Mouse (Mus musculus) forebrain, embryonic 10.5 days (tissue): ENCODE data around the gene Msh6. TPM values are rescaled to one million over a fixed set of nuclear protein-coding genes. Genes with fewer than 3 reads are reported as not detected.
"Not testable (repeated sequence)": the region's sequence is repeated elsewhere in the genome, so short reads cannot be mapped to it uniquely, and the experiment has no call there.

ENCODE experiments used
- DNase-seq: peaks from one replicate; pipeline ENCODE4 v3.0.0-alpha.2; 2017; ENCODE audit warnings: low spot score; ENCODE audit errors: extremely low spot score
- H3K27ac ChIP-seq: fragments of 300-500 bp; sonication (generic); 2 replicates; pipeline ENCODE4 v1.5.1; 2016; ENCODE audit warnings: mild to moderate bottlenecking
- H3K27me3 ChIP-seq: fragments of 300-500 bp; sonication (generic); 2 replicates; pipeline ENCODE4 v1.6.1; 2016; ENCODE audit warnings: mild to moderate bottlenecking; ENCODE audit not compliant: poor library complexity, severe bottlenecking
- H3K36me3 ChIP-seq: fragments of 300-500 bp; sonication (generic); replicated peaks from 2 replicates; pipeline ENCODE4 v1.6.1; 2016; ENCODE audit warnings: mild to moderate bottlenecking, moderate library complexity
- H3K4me1 ChIP-seq: fragments of 300-500 bp; sonication (generic); 2 replicates; pipeline ENCODE4 v1.6.1; 2016
- H3K4me3 ChIP-seq: fragments of 300-500 bp; sonication (generic); 2 replicates; pipeline ENCODE4 v1.5.1; 2016; ENCODE audit warnings: mild to moderate bottlenecking, moderate library complexity
- H3K9me3 ChIP-seq: fragments of 300-500 bp; sonication (generic); 2 replicates; pipeline ENCODE4 v1.6.1; 2016; ENCODE audit warnings: mild to moderate bottlenecking, moderate library complexity
- WGBS: fragments of 180-500 bp; shearing (Covaris S2); methylation state at CpG from one replicate; pipeline ENCODE4 v1.1.7; 2016; 5-methylcytosine and 5-hydroxymethylcytosine counted together
- polyA plus RNA-seq: library from polyadenylated mRNA; unstranded; fragments of >200 nt; fragmentation: Nextera tagmentation; extraction: Ambion mirVana; gene quantifications from 2 replicates; pipeline ENCODE4 v1.2.1, GENCODE M21; 2016

Msh6 gene
- polyA plus RNA-seq, 1 experiment from 2014 or later: 111 TPM

DNA sequence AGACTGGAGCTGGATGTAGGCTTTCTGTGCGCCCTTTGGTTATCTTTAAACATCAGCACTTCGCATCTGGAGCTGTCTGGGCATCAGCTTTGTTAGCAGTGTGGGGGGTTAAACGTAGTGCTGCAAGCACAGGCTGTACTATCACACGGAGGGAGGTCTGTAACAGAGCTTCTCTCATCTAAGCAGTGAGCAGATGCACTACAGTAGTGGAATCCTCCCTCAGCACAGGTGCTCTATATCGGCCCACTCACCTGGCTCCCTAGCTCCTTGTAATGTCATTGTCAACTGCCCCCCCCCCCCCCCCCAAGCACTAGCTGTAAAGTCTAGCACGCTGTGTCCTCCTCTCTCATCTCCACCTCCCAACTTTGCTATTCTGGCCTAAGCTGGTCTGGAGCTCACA is 12.6 kb downstream of the Msh6 start:
- Histone ChIP-seq H3K27ac (no peak overlapping the region), H3K27me3 (no peaks in the 10 kb centered on the region), H3K4me1 (no peaks in the 10 kb centered on the region), H3K9me3 (no peaks in the 10 kb centered on the region), H3K36me3 (peaks cover 100% of the 10 kb centered on the region), H3K4me3 (no peak overlapping the region)
- DNase-seq: no peak
- 81% methylated on average over 6 of the region's 6 CpGs for WGBS

DNA sequence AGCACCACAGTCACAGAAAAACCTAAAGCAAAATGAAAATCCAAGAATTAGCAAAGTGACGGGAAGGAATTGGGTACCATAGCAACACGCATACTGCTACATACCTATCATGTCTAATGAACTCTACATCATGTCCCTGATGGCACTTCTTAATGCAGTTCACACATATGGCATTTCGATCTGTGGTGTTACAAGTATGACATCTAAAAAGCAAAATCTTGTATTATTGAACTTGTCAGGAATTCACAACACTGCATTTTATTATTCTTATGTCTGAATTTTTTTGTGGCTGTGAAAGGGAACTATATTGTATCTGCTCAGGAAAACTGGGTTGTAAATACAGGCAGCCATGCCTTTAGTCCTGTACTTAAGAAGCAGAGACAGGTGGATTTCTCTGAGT is 17.3 kb downstream of the Msh6 start:
- WGBS: 95% methylated on average over 3 of the region's 3 CpGs
- H3K36me3 ChIP-seq: peaks cover 100% of the 10 kb centered on the region
- H3K4me3 ChIP-seq: no peak overlapping the region
- no peaks in the 10 kb centered on the region for H3K4me1 ChIP-seq
- no peak for DNase-seq
- no peaks in the 10 kb centered on the region for H3K9me3 ChIP-seq
- H3K27me3 ChIP-seq: no peaks in the 10 kb centered on the region
- no peak overlapping the region for H3K27ac ChIP-seq

DNA sequence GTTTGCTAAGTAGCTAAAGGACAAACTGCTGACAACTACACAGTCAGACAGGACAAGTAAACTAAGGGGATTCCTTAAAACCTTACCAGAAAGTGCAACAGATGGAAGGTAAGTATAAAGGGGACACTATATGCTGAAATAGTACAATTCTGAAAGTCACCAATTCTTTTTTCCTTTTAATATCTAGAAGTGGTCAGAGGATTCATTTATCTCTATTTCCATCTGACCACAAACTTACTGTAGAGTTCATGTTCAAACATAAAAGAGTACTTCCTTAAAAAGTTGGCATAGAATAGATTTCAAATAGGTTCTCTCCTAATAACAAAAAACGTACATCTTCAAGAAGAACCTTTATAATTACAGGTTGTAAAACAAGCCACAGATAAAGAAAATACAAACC is 18.5 kb downstream of the Msh6 start:
- Histone ChIP-seq H3K27me3 (no peaks in the 10 kb centered on the region), H3K4me3 (no peak overlapping the region), H3K27ac (no peak overlapping the region), H3K4me1 (no peaks in the 10 kb centered on the region), H3K36me3 (peaks cover 100% of the 10 kb centered on the region), H3K9me3 (no peaks in the 10 kb centered on the region)
- WGBS: 82% methylated on average over 1 of the region's 1 CpGs
- DNase-seq: no peak

DNA sequence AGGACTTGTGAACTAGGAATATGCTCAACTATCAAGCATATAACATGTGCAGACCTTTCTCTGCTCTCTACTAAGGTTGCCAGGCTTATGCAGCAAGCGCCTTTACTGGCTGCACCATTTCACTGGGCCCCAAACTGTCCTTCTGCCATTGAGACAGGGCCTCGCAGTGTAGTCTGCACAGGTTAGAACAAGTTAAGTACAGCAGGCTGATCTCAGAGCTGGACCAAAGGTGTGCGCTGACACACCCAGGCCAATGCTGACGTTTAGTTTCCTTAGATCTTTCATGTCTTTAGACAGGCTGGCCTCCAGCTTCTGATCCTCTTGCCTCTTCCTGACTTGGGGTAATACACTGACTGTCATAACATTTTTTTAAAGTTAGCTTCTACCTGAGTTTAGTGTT is 22.9 kb downstream of the Msh6 start:
- no peaks in the 10 kb centered on the region for H3K4me1 ChIP-seq
- H3K27me3 ChIP-seq: no peaks in the 10 kb centered on the region
- DNase-seq: no peak
- WGBS: 96% methylated on average over 4 of the region's 4 CpGs
- H3K9me3 ChIP-seq: no peaks in the 10 kb centered on the region
- peaks cover 99% of the 10 kb centered on the region for H3K36me3 ChIP-seq
- no peak overlapping the region for H3K4me3 ChIP-seq
- no peak overlapping the region for H3K27ac ChIP-seq

DNA sequence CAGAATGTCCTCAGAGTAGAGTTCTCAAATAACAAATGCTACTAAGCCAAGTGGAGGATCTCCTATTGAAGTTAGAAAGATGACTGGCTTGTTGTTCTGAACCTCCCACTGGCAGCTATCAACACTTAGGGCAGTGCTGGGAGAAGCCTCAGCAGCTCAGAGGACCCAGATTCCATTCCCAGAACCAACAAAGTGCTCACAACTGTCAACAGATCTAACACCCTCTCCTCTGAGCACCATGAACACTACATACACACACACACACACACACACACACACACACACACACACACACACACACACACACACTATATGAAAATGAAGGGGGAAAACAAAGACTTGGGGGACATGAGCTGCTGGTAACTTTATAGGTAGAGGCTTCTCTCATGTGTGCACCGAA is 30.0 kb downstream of the Msh6 start:
- Histone ChIP-seq H3K27ac (no peak overlapping the region), H3K36me3 (peaks cover 96% of the 10 kb centered on the region), H3K9me3 (no peaks in the 10 kb centered on the region), H3K4me3 (no peak overlapping the region), H3K4me1 (no peaks in the 10 kb centered on the region), H3K27me3 (no peaks in the 10 kb centered on the region)
- no peak for DNase-seq
- 96% methylated on average over 1 of the region's 1 CpGs for WGBS

DNA sequence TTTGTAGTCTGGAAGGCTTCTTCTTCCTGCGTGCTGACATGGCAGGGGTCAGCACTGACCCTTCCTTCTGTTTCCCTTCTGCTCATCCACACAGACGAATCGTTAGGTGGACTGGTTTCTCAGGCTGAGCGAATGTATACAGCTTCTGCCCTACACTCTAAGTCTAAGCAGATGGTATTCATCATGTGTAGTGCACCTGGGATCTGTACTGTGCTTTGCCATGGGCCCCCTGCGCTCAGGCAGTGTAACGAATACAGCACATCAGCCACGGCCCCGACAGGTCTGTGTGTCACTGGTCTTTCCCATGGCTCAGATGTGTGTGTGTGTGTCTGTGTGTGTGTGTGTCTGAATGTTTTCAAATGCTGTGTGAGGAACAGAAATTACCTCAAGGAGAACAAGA is 32.1 kb downstream of the Msh6 start:
- Histone ChIP-seq H3K4me1 (no peaks in the 10 kb centered on the region), H3K36me3 (peaks cover 96% of the 10 kb centered on the region), H3K4me3 (no peak overlapping the region), H3K27me3 (no peaks in the 10 kb centered on the region), H3K9me3 (no peaks in the 10 kb centered on the region), H3K27ac (no peak overlapping the region)
- DNase-seq: no peak
- whole genome bisulfite sequencing: 94% methylated on average over 8 of the region's 8 CpGs

DNA sequence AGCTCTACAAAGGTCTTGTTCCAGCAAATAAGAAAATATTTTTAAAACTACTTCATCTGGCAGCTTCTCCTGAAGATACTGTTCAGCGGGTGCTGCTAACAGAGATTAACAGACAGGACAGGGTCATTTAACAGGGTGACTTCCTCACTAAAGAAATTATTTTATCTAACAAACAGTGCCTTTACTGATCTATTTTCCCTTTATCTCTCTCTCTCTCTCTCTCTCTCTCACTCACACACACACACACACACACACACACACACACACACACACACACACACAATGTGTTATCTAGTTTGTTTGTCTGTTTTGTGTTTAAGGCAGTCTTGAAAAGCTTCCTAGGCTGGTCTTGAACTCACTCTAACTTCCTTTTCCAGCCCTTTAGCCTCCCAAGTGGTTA is 39.6 kb downstream of the Msh6 start:
- DNase-seq: no peak
- H3K9me3 ChIP-seq: no peaks in the 10 kb centered on the region
- no peaks in the 10 kb centered on the region for H3K27me3 ChIP-seq
- H3K4me1 ChIP-seq: no peaks in the 10 kb centered on the region
- no peak overlapping the region for H3K4me3 ChIP-seq
- WGBS: 88% methylated on average over 1 of the region's 1 CpGs
- peaks cover 63% of the 10 kb centered on the region for H3K36me3 ChIP-seq
- no peak overlapping the region for H3K27ac ChIP-seq

DNA sequence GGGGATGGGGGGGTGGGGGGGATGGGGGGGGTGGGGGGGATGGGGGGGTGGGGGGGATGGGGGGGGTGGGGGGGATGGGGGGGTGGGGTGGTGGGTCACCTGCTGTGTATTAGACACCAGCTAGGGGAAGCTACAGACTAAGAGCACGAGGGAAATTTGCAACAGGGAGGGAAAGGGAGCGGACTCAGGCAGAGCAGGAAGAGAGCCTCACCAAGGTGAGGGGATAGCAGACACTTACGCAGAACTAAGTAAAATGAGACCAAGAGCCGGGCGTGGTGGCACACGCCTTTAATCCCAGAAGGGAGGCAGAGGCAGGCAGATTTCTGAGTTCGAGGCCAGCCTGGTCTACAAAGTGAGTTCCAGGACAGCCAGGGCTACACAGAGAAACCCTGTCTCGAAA is 41.2 kb downstream of the Msh6 start:
- H3K4me1 ChIP-seq, DNase-seq, H3K27ac ChIP-seq, H3K27me3 ChIP-seq, H3K9me3 ChIP-seq, H3K4me3 ChIP-seq: not testable (repeated sequence)
- H3K36me3 ChIP-seq: peaks cover 48% of the 10 kb centered on the region
- whole genome bisulfite sequencing: 94% methylated on average over 8 of the region's 8 CpGs

DNA sequence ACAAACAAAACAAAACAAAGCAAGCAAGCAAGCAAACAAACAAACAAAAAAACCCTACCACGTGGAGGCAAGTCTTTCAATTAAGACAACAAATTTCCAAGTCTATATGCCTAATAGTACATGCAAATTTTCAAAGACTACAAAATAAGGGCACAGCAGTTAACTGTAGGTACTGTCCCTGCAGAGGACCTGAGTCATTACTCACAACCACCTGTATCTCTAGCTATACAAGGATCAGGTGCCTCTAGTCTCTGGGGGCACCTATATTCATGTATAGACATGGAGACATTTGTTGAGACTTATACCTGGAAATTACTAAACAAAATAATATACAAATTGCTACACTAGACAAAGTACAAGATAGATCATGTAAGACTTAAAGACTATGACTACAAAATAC is 49.1 kb downstream of the Msh6 start:
- Histone ChIP-seq H3K36me3 (no peaks in the 10 kb centered on the region), H3K27ac (no peak overlapping the region), H3K4me3 (no peak overlapping the region), H3K9me3 (no peaks in the 10 kb centered on the region), H3K4me1 (no peaks in the 10 kb centered on the region), H3K27me3 (no peaks in the 10 kb centered on the region)
- 94% methylated on average over 1 of the region's 1 CpGs for WGBS
- no peak for DNase-seq

DNA sequence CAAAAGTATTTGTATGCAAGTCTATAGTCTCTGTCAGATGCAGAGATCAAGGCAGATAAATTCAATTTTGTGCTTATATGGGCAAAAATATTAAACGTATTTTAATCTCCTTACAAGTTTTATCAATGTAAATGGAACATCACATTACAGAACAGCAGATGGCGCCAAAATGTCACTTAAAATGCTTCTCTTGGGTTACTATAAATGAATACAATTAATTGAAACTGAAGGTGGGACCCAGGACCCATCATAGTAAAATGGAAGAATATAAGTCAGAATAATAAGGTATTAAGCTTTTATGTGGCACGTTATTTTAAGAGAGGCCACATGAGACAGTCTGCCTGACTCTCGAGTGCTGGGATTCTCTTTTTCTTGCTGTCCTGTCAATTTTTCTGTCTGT is 50.4 kb downstream of the Msh6 start:
- no peak overlapping the region for H3K4me3 ChIP-seq
- WGBS: 64% methylated on average over 4 of the region's 4 CpGs
- H3K9me3 ChIP-seq: no peaks in the 10 kb centered on the region
- H3K36me3 ChIP-seq: no peaks in the 10 kb centered on the region; the same call in 1 of the 2 replicates
- no peaks in the 10 kb centered on the region for H3K27me3 ChIP-seq
- no peak overlapping the region for H3K27ac ChIP-seq
- H3K4me1 ChIP-seq: peaks cover 4% of the 10 kb centered on the region; the same call in 1 of the 2 replicates
- DNase-seq: no peak

DNA sequence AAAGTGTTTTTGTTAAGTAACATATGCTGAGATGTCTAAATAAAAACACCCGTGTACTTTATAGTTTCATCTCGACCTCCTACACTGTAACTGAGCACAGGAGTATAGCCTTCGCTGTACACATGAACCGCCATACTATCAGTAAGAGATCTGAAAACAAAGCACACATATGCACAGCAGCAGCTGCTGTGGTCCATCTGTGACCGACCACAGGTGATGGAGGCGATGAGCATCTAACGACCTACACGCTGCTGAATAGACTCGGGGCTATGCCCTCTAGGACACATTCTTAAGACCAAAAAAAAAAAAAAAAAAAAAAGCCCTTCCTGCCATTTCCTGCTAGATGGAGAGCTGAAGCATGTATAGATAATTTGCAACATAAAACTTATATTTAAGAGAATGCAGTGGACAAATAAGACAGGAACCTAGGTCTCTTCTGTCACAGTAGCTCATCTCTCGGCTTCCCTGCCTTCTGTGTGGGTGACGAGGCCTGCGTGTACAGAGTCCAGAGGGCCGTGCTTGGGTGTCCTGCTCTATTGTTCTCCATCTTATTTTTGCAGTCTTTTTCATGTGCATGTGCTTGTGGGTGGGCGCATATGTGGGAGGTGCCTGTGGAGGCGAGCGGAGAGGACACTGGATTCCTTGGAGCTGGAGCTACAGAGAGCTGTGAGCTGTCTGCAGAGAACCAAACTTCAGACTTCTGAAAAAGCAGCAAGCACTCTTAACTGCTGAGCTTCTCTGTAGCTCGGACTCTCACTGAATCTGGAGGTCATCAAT is 54.5 kb downstream of the Msh6 start:
- no peaks in the 10 kb centered on the region for H3K9me3 ChIP-seq
- peaks cover 4% of the 10 kb centered on the region; the same call in 1 of the 2 replicates for H3K4me1 ChIP-seq
- WGBS: 91% methylated on average over 17 of the region's 17 CpGs

DNA sequence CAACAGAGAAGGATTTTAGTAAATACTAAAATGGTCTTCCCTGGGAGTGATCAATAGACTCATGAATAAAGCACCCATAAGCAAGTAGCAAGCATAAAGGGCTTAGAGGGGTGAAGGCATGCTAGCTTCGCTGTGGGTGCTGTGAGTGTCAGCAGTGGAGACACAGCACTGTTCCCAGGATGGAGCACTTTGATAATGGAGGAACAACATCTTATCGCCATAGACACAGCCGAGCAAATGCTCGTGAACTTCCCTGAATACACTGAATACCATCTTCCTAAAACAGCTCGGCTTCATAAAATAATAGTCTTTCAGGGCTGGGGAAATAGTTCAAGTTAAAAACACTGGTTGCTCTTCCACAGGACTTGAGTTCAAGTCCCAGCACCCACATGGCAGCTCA is 56.9 kb downstream of the Msh6 start:
- H3K4me1 ChIP-seq: peaks cover 4% of the 10 kb centered on the region; the same call in 1 of the 2 replicates
- no peaks in the 10 kb centered on the region for H3K9me3 ChIP-seq
- no peaks in the 10 kb centered on the region for H3K27me3 ChIP-seq
- H3K4me3 ChIP-seq: no peak overlapping the region
- no peak overlapping the region for H3K27ac ChIP-seq
- WGBS: 95% methylated on average over 5 of the region's 5 CpGs
- DNase-seq: no peak
- H3K36me3 ChIP-seq: peaks cover 3% of the 10 kb centered on the region; the same call in 1 of the 2 replicates

More for the DNA sequence above, 54.5 kb downstream of the Msh6 start:
- Histone ChIP-seq H3K36me3 (peaks cover 3% of the 10 kb centered on the region; the same call in 1 of the 2 replicates), H3K27me3 (no peaks in the 10 kb centered on the region), H3K4me3 (no peak overlapping the region), H3K27ac (no peak overlapping the region)
- no peak for DNase-seq

DNA sequence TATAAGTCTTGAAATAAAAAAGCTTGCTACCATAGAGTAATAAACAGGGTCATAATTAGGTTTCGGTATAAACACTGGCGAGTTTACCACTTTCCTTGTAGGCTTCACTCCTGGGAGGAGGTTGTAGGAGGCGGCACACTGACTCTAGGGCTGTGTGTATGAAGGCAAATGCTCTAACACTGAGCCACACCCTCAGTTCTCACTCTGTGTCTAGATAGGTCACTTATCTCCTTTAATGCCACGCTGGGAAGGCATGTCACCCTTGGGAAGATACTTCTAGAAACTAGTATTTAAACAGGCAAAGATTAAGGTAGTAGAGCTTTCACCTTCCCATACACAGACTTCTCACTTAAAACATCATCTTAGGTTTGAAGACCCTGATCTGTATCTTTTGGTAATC is 59.6 kb downstream of the Msh6 start:
- DNase-seq: no peak
- H3K9me3 ChIP-seq: no peaks in the 10 kb centered on the region
- H3K27me3 ChIP-seq: no peaks in the 10 kb centered on the region
- H3K4me1 ChIP-seq: peaks cover 4% of the 10 kb centered on the region; the same call in 1 of the 2 replicates
- 92% methylated on average over 4 of the region's 4 CpGs for WGBS
- peaks cover 3% of the 10 kb centered on the region; the same call in 1 of the 2 replicates for H3K36me3 ChIP-seq
- H3K27ac ChIP-seq: no peak overlapping the region
- no peak overlapping the region for H3K4me3 ChIP-seq
